Mouse (Mus musculus) intestine, embryonic 14.5 days (tissue): Measurements from ENCODE around the gene Hes7. TPM values are rescaled to one million over a fixed set of nuclear protein-coding genes. Genes with fewer than 3 reads are reported as not detected.

Source experiments
- ATAC-seq: fragments of 200-750 bp; cut with Nextera tagmentation; replicated peaks from 2 replicates; pipeline ENCODE4 v1.8.0; 2017; ENCODE audit warnings: low read depth, moderate number of reproducible peaks, moderate TSS enrichment, moderate library complexity; ENCODE audit not compliant: low FRiP score, low TSS enrichment
- DNase-seq: peaks from one replicate; pipeline ENCODE4 v3.0.0-alpha.2; 2018; ENCODE audit warnings: low spot score
- H3K27ac ChIP-seq: fragments of 300-500 bp; sonication (generic); 2 replicates; pipeline ENCODE4 v1.5.1; 2014; ENCODE audit warnings: low read depth, mild to moderate bottlenecking, control low read depth
- H3K27me3 ChIP-seq: fragments of 300-500 bp; sonication (generic); replicated peaks from 2 replicates; pipeline ENCODE4 v1.6.1; 2014; ENCODE audit warnings: low read length, control low read depth; ENCODE audit not compliant: control insufficient read depth, insufficient read depth
- H3K36me3 ChIP-seq: fragments of 300-500 bp; sonication (generic); 2 replicates; pipeline ENCODE4 v1.6.1; 2014; ENCODE audit warnings: low read length, control low read depth; ENCODE audit not compliant: control insufficient read depth, insufficient read depth
- H3K4me1 ChIP-seq: fragments of 300-500 bp; sonication (generic); replicated peaks from 2 replicates; pipeline ENCODE4 v1.6.1; 2014; ENCODE audit warnings: low read length, control low read depth, mixed read lengths; ENCODE audit not compliant: control insufficient read depth, insufficient read depth
- H3K4me2 ChIP-seq: fragments of 300-500 bp; sonication (generic); 2 replicates; pipeline ENCODE4 v1.6.1; 2014; ENCODE audit warnings: low read length
- H3K4me3 ChIP-seq: fragments of 300-500 bp; sonication (generic); 2 replicates; pipeline ENCODE4 v1.5.1; 2014; ENCODE audit warnings: low read depth, low read length, control low read depth, mixed read lengths
- H3K9ac ChIP-seq: fragments of 300-500 bp; sonication (generic); 2 replicates; pipeline ENCODE4 v1.6.1; 2014; ENCODE audit warnings: mild to moderate bottlenecking, low read length
- H3K9me3 ChIP-seq: fragments of 300-500 bp; sonication (generic); 2 replicates; pipeline ENCODE4 v1.6.1; 2016; ENCODE audit warnings: low read length, control low read depth; ENCODE audit not compliant: control insufficient read depth
- WGBS: fragments of 180-500 bp; shearing (Covaris S2); extraction: QIAGEN DNeasy Blood & Tissue Kit; methylation state at CpG from one replicate; pipeline ENCODE4 v1.1.7; 2014; 5-methylcytosine and 5-hydroxymethylcytosine counted together
- polyA plus RNA-seq: library from polyadenylated mRNA; unstranded; fragments of >200 nt; fragmentation: Nextera tagmentation; extraction: Ambion mirVana; gene quantifications from 2 replicates; pipeline ENCODE4 v1.2.1, GENCODE M21; 2014

Hes7 gene
- polyA plus RNA-seq, 1 experiment from 2014 or later: 0.28 TPM

- Histone ChIP-seq H3K36me3 (peaks cover 66% of the 10 kb centered on the region), H3K4me2 (no peak overlapping the region), H3K27me3 (no peaks in the 10 kb centered on the region), H3K9me3 (no peaks in the 10 kb centered on the region), H3K27ac (no peak overlapping the region), H3K4me1 (peaks cover 28% of the 10 kb centered on the region), H3K9ac (no peak overlapping the region), H3K4me3 (no peak overlapping the region)
- ATAC-seq: no peak
- DNase-seq: no peak
- 96% methylated on average over 7 of the region's 7 CpGs for WGBS
Observed at GRCm38 (mm10) chr11:69102403-69102725, 17.8 kb upstream of the Hes7 start.

GRCm38 (mm10) chr11:69103121-69103520 lies 17.1 kb upstream of the Hes7 start:
- no peak for DNase-seq
- Histone ChIP-seq H3K36me3 (peaks cover 73% of the 10 kb centered on the region), H3K4me3 (no peak overlapping the region), H3K27me3 (no peaks in the 10 kb centered on the region), H3K9me3 (no peaks in the 10 kb centered on the region), H3K27ac (no peak overlapping the region), H3K9ac (no peak overlapping the region), H3K4me1 (peaks cover 20% of the 10 kb centered on the region), H3K4me2 (no peak overlapping the region)
- ATAC-seq: no peak
- WGBS: 93% methylated on average over 14 of the region's 14 CpGs

DNA sequence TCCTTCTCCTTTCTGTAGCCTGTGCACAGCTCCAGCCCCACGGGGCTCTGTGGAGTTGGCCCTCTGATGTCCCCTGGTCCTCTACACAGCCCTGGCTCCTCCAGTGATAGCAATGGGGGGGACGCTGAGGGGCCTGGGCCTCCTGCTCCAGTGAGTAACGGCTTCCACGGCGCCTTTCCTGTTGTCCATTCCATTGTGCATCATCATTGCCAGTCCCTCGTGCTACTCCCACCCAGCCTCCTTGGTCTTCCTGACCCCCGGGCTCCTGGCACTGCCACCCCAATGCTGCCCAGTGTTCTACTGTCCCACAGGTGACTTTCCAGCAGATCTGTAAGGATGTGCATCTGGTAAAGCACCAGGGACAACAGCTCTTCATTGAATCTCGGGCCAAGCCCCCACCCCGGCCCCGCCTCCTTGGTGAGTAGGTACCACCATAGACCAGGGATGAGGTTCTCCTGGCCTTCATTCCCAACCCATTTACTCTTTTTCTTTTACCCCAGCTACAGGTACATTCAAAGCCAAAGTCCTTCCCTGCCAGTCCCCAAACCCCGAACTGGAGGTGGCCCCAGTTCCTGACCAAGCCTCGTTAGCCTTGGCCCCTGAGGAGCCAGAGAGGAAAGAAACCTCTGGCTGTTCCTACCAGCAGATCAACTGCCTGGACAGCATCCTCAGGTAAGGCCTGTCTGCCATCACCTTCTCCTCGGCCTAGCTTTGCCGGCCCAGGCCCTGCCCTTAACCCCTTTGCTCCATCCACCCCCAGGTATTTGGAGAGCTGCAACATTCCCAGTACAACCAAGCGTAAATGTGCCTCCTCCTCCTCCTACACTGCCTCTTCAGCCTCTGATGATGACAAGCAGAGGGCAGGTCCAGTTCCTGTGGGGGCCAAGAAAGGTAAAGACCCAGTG lies 16.4 kb upstream of the Hes7 start:
- Histone ChIP-seq H3K27me3 (no peaks in the 10 kb centered on the region), H3K9ac (no peak overlapping the region), H3K9me3 (no peaks in the 10 kb centered on the region), H3K4me2 (no peak overlapping the region), H3K4me1 (peaks cover 15% of the 10 kb centered on the region), H3K36me3 (peaks cover 80% of the 10 kb centered on the region), H3K27ac (no peak overlapping the region), H3K4me3 (no peak overlapping the region)
- ATAC-seq (no peak), DNase-seq (no peak)
- 94% methylated on average over 15 of the region's 15 CpGs for WGBS

DNA sequence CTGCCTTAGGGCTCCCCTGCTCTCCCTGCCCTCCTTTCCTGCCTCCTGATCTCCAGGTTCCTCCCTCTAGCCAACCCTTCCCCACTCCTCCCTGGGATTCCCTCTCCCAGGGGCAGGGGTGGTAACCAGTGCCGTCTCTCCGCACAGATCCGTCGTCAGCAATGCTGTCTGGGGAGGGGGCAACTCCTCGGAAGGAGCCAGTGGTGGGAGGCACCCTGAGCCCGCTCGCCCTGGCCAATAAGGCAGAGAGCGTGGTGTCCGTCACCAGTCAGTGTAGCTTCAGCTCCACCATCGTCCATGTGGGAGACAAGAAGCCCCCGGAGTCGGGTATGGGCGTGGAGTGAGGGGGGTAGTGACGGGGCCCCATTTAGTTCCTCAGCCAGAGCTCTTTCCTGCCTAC lies 15.7 kb upstream of the Hes7 start:
- Histone ChIP-seq H3K9me3 (no peaks in the 10 kb centered on the region), H3K27me3 (no peaks in the 10 kb centered on the region), H3K4me3 (no peak overlapping the region), H3K4me2 (no peak overlapping the region), H3K36me3 (peaks cover 86% of the 10 kb centered on the region), H3K27ac (no peak overlapping the region), H3K4me1 (peaks cover 10% of the 10 kb centered on the region), H3K9ac (no peak overlapping the region)
- ATAC-seq (no peak), DNase-seq (no peak)
- 89% methylated on average over 14 of the region's 14 CpGs for WGBS

- H3K4me2 ChIP-seq: no peak overlapping the region
- WGBS: 88% methylated on average over 6 of the region's 6 CpGs
- no peak for ATAC-seq
Observed at GRCm38 (mm10) chr11:69105227-69105626, 15.0 kb upstream of the Hes7 start.

DNA sequence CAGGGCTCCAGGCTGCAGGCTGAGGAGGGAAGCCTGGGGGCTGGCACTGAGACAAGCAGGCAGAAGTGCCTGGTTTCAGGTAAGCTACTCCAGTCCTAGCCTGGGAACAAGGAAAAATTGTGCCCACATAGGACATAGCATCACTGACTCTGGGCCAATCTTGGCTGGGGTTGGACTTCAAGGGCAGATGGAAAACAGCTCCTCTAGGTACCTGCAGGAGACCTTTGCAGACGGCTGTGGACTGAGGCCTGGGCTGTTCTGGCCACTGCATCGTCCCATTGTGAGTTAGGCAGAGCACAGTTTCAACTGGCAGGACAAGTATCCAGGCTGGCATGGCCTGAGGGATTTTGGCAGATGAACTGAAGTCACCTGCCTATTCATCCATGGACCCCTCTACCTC lies 14.4 kb upstream of the Hes7 start:
- no peak overlapping the region for H3K4me2 ChIP-seq

More at GRCm38 (mm10) chr11:69105227-69105626, 15.0 kb upstream of the Hes7 start:
- Histone ChIP-seq H3K27me3 (no peaks in the 10 kb centered on the region), H3K4me3 (no peak overlapping the region), H3K4me1 (peaks cover 4% of the 10 kb centered on the region; the same call in 1 of the 2 replicates), H3K36me3 (peaks cover 86% of the 10 kb centered on the region), H3K27ac (no peak overlapping the region), H3K9me3 (no peaks in the 10 kb centered on the region), H3K9ac (no peak overlapping the region)
- no peak for DNase-seq

DNA sequence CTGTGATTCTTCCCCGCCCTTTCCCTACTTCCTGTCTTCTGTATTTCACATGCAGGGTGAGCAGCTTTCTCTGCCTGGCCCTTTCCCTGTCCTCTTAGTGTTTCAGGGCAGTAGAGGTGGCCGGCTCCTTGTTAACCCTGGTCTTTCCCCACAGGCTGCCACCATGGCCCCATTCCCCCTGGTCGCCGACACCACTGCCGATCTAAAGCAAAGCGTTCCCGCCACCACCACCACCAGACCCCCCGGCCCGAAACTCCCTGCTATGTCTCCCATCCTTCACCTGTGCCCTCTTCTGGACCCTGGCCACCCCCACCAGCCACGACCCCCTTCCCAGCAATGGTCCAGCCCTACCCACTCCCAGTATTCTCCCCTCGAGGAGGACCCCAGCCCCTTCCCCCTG lies 13.9 kb upstream of the Hes7 start:
- Histone ChIP-seq H3K9ac (no peak overlapping the region), H3K27me3 (no peaks in the 10 kb centered on the region), H3K27ac (no peak overlapping the region), H3K4me3 (no peak overlapping the region), H3K9me3 (no peaks in the 10 kb centered on the region), H3K36me3 (peaks cover 78% of the 10 kb centered on the region), H3K4me1 (no peaks in the 10 kb centered on the region; the same call in 1 of the 2 replicates), H3K4me2 (no peak overlapping the region)
- DNase-seq: no peak
- no peak for ATAC-seq
- 87% methylated on average over 11 of the region's 11 CpGs for WGBS

More for the DNA sequence above, 14.4 kb upstream of the Hes7 start:
- Histone ChIP-seq H3K27ac (no peak overlapping the region), H3K9me3 (no peaks in the 10 kb centered on the region), H3K4me1 (no peaks in the 10 kb centered on the region), H3K4me3 (no peak overlapping the region), H3K27me3 (no peaks in the 10 kb centered on the region), H3K36me3 (peaks cover 83% of the 10 kb centered on the region), H3K9ac (no peak overlapping the region)
- no peak for ATAC-seq
- WGBS: 82% methylated on average over 2 of the region's 2 CpGs
- DNase-seq: no peak

- Histone ChIP-seq H3K9ac (no peak overlapping the region), H3K4me3 (no peak overlapping the region), H3K36me3 (peaks cover 72% of the 10 kb centered on the region), H3K4me1 (peaks cover 3% of the 10 kb centered on the region; the same call in 1 of the 2 replicates), H3K27ac (no peak overlapping the region), H3K27me3 (0 out of 2 replicates have a peak, but pooled peaks cover 2% of the 10 kb centered on the region), H3K9me3 (no peaks in the 10 kb centered on the region), H3K4me2 (no peak overlapping the region)
- DNase-seq (no peak), ATAC-seq (no peak)
- WGBS: 86% methylated on average over 11 of the region's 11 CpGs
Observed at GRCm38 (mm10) chr11:69106842-69107241, 13.4 kb upstream of the Hes7 start.

DNA sequence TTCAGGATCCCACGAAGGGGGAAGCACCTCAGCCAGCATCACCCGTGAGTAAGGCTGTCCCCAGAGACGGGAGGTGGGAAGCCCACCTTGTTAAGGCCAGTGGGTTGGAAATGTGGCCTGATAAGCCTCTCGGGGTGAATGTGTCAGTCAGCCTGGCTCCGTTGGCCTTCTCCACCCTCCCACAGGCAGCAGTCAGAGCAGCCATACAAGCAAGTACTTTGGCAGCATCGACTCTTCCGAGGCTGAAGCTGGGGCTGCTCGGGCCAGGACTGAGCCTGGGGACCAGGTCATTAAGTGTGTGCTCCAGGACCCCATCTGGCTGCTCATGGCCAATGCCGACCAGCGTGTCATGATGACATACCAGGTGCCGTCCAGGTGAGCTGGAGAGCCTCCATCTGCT lies 12.5 kb upstream of the Hes7 start:
- Histone ChIP-seq H3K4me3 (no peak overlapping the region), H3K9me3 (no peaks in the 10 kb centered on the region), H3K9ac (no peak overlapping the region), H3K4me1 (peaks cover 6% of the 10 kb centered on the region; the same call in 1 of the 2 replicates), H3K27ac (no peak overlapping the region), H3K27me3 (0 out of 2 replicates have a peak, but pooled peaks cover 3% of the 10 kb centered on the region), H3K4me2 (no peak overlapping the region), H3K36me3 (peaks cover 64% of the 10 kb centered on the region)
- ATAC-seq (no peak), DNase-seq (no peak)
- WGBS: 91% methylated on average over 11 of the region's 11 CpGs
